Mouse (Mus musculus) telencephalon, adult 2 months (tissue): ENCODE data around the gene Mettl14.
A peak's percentile ranks its signal among the peaks of the same experiment; 100 is the strongest.
"Not testable (repeated sequence)": the region's sequence is repeated elsewhere in the genome, so short reads cannot be mapped to it uniquely, and the experiment has no call there.

Experiments
- DNase-seq: peaks from one replicate; pipeline ENCODE4 v3.0.0-alpha.2; 2011; ENCODE audit warnings: low read depth, low spot score

Gene Mettl14

GRCm38 (mm10) chr3:123366820-123367219 is 19.1 kb downstream of the Mettl14 start:
- not testable (repeated sequence) for DNase-seq

DNA sequence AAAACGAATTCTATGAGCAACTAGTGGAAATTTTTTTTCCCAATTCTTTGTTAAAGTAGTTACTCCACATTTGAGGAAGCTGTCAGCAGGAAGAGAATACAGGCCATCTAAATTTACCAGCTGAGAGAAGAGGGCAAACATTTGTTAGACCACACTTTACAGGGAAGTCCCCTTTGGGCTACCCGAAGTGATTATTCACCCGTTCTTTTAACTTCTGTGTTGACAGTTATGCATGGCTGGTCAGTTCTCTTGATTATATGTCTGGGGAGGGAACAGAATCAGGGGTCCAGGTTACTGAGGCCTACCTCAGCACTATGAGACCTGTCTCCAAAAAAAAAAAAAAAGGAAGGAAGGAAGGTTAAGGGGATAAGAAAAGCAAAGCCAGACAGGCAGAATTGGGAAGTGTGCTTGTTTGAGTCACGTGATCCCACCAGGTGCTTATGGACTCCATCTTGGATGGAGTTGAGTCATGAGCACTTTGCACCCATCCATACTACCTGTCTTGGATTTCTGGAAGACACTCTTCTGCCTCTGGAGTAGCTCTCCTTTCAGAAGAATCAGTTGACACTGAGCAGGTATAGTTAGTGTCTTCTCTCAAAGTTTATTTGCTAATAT is 29.4 kb downstream of the Mettl14 start:
- DNase-seq = no peak

GRCm38 (mm10) chr3:123354388-123354787 is 31.5 kb downstream of the Mettl14 start:
- DNase-seq = no peak

DNA sequence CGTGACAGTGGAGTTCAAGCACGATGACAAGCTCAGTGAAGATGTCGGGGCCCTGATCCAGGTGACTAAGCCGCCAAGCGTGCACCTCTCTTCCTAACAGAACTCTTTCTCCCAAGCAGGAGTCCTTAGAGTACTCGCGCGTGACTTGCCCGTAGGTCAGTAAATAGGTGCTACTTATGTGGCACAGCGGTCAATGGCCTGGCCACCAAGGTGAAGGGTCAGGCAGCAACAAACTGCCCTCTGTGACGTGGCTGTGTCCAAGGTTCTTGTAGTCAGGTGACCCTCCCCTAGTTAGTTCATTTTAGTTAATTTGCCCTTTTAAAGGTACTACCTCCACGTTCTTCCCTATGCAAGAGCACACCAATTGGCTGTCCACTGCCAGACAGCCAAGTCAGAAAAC is 32.2 kb downstream of the Mettl14 start:
- DNase-seq = no peak

DNA sequence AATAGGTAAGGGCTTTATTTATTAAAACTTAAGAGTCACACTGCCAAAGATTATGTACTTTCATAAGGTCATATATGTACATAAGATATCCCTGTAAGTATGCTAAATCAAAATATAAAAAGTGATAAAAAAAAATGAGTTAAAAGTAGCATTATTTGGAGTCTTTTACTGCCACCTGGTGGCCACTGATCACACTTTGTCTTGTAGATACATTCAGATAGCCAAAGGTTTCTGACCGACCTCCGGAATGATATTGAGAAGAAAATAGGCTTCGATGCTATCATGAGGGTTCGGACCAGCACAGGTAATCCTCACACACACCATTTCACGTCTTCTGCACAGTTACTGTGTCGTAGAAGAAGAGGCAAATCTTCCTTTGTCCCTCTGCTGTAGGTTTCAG is 32.7 kb downstream of the Mettl14 start:
- peak; percentile 48 for DNase-seq

GRCm38 (mm10) chr3:123351519-123351918 is 34.4 kb downstream of the Mettl14 start:
- no peak for DNase-seq

- DNase-seq = no peak
These were observed 35.3 kb downstream of the Mettl14 start for GRCm38 (mm10) chr3:123350602-123351001.

GRCm38 (mm10) chr3:123348080-123348802 is 37.7 kb downstream of the Mettl14 start:
- peak; percentile 74 for DNase-seq

- no peak for DNase-seq
These were observed 42.2 kb downstream of the Mettl14 start for GRCm38 (mm10) chr3:123343690-123344089.

GRCm38 (mm10) chr3:123341049-123341448 is 44.9 kb downstream of the Mettl14 start:
- no peak for DNase-seq

- DNase-seq = no peak
These were observed 47.2 kb downstream of the Mettl14 start for GRCm38 (mm10) chr3:123338666-123339195.

GRCm38 (mm10) chr3:123337853-123338252 is 48.1 kb downstream of the Mettl14 start:
- no peak for DNase-seq

DNA sequence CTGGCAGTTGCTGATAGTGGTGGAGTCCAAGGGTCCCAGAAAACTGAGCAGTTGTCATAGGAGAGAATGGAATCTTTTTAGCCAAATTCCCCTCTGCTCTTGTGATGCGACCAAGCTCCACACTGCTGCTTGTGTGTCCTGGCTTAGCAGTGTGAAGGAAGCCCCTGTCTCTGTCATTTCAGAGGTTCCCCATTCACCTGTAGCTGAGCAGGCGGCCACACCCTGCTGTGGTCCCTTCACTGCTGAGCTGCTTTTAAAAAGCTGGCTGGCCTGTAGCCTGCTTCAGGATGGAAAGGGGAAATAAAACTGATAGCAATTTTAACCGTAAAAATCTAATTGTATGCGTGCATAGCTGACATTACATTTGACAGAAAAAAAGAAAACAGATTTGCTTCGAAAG is 49.0 kb downstream of the Mettl14 start:
- no peak for DNase-seq

- DNase-seq = no peak
These were observed 49.5 kb downstream of the Mettl14 start for GRCm38 (mm10) chr3:123336455-123336854.

DNA sequence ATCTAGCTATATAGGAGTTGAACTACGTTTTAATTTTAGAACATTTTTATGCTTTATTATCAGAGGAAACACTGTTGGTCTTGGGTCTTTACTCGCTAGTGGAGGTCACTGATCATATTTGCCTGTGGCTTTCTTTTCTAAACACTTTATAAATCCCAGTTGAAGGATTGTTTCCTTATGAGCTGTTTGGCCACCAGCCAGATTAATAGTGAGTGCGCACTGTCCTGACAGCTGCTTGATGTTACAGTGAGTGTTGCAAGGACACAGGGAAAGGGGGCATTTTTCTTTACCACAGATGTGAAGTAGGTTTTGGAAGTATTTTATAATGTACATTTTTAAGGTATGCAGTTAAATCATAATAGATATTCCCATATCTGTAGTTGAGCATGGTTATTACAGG is 50.4 kb downstream of the Mettl14 start:
- DNase-seq = no peak

DNA sequence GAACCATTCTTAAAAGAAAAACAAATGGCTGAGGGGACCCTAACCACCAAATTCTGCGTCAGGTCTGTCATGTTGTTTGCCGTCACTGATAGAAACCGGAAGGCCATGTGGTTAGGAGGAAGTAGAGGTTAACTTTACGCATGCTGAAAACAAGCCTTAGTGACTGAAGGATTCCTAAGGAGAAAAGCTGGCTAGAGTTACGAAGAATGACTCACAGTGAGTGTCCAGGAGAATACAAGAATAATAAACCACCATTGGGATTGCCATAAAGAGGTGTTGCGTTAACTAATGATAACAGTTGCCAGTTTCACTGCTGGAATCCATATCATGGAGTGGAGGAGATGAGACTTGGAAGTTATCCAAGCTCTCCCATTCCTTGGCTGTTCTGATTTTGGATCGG is 51.0 kb downstream of the Mettl14 start:
- DNase-seq = no peak

- no peak for DNase-seq
These were observed 52.9 kb downstream of the Mettl14 start for GRCm38 (mm10) chr3:123333055-123333424.

GRCm38 (mm10) chr3:123332330-123333054 is 53.4 kb downstream of the Mettl14 start:
- DNase-seq = no peak

- DNase-seq = no peak
These were observed 55.7 kb downstream of the Mettl14 start for GRCm38 (mm10) chr3:123330221-123330620.

- DNase-seq = no peak
These were observed 56.7 kb downstream of the Mettl14 start for GRCm38 (mm10) chr3:123329251-123329650.

- no peak for DNase-seq
These were observed 61.6 kb downstream of the Mettl14 start for GRCm38 (mm10) chr3:123324326-123324725.

DNA sequence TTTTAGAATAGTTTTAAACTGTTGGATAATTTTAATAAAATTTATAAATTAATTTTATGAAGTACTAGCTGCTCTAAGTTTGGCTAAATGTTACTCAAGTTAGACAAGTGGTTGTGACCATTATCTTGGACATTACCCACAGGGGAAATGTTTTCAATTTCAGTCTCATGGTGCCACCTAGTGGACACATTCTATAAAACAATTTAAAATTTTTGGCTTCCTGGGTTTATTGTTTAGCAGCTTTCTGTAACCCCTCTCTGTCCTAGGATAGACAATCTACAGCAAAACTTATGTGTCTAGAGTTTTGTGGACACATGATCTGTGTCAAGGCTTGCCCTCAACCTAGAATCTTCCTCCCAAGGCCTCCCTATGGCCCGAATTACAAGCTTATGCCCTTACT is 63.8 kb downstream of the Mettl14 start:
- peak; percentile 26 for DNase-seq

- no peak for DNase-seq
These were observed 64.3 kb downstream of the Mettl14 start for GRCm38 (mm10) chr3:123321612-123322011.
